Mouse (Mus musculus) CD4-positive, CD25-positive, alpha-beta regulatory T cell, adult 2 months (primary cell): ENCODE measurements around the gene Fam71e1.
A peak's percentile ranks its signal among the peaks of the same experiment; 100 is the strongest.

Experiments used
- DNase-seq: peaks from one replicate; pipeline ENCODE4 v3.0.0-alpha.2; 2012; ENCODE audit warnings: low read depth, low spot score

Fam71e1 gene

DNA sequence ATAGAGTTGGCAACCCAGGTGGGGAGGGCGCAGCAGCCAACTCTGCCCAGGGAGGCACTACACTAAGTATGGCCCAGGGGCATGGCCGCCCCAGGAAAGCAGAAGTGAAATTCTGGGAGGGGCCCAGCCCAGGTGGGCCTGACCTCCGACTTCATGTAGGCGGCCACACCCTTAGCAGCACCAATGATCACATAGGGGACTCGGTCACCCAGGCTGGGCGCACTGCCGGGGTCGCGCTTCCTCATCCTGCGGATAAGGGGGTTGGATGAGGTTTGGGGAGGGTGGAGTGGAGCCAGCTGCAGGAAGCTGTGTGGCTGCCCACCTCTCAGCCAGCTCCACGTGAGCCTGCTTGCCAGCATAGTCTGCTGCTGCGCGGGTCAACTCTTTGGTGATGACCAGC lies 37.9 kb downstream of the Fam71e1 start:
- DNase-seq = no peak

DNA sequence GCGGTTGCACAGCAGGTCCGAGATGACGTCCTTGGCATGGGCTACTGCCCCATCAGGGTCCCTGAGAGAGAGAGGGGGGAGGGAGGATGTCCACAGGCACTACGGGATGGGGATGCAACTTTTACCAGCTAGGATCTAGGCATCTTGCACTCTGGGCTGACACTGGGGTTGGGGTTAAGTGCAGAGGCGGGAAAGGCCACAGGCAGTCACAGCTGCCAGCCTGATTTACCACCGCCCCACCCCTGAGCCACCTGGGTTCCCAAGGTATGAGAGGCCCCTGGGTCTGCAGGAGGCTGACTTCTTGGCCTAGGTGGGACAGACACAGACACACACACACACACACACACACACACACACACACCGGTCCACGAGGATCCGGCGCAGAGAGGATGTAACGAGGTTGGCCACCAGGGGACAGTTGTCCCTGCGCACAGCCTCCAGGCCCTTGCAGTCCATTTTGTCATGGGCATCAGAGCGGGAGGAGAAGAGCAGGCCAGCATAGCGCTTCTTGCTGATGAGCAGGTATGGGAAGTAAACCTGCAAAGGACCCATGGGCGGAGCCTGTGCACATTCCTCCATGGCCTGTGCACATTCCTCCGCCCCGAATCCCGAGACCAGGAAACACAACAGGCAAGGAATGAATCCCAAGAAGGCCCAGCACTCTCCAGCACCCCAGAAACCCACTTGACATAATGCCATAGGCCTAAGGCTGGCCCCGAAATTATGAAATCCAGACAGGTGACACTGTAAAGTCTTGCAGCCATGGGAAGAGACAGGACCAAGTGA lies 38.5 kb downstream of the Fam71e1 start:
- no peak for DNase-seq

DNA sequence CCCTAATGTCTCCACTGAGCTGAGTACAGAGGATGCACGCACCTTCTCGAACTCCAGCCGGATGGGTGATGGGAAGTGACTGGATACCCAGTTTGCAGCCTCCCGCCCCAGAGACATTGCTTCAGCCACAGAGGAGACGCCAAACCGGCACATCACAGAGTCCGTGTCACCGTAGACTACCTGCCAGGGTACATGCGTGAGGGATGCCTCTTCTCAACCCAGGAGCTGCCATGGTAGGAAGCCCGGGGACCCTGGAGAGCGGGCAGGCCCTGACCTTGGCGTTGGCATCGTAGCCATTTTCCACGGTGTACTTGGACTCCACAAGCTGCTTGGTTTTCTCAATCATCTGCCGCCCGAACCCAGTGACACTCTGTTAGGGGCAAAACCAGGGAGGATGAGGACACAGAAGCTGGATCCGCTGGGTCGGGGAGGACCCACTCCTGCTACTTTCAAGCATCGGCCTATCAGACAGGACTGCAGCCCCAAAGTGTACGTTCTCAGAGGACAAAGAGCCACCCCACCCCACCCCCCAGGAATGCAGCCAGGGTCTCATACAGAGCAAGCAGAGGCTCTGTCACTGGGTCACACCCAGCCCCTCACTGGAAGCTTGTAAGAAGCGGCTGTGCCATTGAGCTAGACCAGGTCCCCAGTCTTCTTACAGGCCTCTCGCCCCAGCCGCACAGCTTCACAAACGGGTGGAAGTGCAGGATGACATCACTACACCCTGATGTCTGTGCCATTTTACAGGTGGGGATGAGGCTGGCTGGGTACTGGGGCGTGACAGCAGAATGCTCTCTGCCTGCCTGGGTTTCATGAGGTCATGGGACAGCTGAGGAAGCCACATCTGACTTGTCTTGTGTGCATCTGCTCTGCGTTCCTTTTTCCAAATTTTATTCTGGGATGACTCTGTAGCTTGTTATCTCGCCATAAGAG lies 39.5 kb downstream of the Fam71e1 start:
- DNase-seq = no peak

DNA sequence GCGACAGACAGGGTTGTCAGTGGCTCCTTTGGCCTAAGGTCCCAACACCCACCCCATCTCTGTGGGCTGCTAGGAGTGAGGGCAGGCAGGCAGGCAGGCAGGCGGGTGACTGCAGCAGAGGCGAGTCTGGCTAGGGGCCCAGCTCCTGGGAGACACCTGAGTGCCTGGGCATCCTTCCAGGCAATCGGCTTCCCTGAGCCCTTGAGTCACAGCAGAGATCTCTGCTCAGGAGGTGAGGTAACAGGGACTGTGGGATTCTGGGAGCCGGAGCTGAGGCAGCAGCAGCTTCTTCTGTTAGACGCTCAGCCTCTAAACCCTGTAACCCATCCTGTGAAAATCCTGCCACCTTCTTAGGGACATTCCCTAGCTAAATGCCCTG lies 40.2 kb downstream of the Fam71e1 start:
- no peak for DNase-seq

DNA sequence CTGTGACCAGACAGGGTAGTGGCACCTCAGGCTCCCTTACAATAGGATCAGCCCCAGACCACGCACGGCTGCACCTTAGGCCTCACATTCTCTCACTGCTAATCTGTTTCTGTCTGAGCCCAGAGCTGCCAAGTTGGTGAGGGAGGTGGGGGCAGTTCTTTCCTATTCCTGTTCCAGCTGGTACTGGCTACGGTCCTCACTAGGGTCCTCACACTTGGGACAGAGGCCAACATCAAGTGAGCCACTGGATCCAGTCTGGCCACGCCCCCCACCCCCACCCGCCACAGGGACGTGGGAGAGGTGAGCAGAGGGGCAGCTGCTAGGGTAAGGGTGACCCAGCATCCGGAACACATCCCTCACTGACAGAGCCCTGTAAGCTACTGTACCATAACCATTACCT lies 40.6 kb downstream of the Fam71e1 start:
- DNase-seq = no peak

DNA sequence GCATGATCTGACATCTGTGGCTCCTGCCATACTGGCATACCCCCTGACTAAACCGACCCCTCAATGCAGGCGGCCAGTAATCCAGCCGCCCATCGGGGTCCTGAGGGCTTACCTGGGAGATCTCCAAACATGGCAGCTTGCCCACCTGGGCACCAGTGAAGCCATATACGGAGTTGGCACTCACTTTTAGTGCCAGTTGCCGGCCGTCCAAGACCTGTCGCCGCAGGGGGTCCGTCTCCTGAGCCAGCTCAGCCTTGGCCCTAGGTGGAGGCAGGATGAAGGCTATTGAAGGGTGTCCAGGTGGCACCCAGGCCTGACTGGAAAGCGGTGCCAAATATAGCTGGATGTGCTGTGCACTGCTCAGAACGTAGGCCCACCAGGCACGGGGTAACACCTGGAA lies 41.1 kb downstream of the Fam71e1 start:
- no peak for DNase-seq

DNA sequence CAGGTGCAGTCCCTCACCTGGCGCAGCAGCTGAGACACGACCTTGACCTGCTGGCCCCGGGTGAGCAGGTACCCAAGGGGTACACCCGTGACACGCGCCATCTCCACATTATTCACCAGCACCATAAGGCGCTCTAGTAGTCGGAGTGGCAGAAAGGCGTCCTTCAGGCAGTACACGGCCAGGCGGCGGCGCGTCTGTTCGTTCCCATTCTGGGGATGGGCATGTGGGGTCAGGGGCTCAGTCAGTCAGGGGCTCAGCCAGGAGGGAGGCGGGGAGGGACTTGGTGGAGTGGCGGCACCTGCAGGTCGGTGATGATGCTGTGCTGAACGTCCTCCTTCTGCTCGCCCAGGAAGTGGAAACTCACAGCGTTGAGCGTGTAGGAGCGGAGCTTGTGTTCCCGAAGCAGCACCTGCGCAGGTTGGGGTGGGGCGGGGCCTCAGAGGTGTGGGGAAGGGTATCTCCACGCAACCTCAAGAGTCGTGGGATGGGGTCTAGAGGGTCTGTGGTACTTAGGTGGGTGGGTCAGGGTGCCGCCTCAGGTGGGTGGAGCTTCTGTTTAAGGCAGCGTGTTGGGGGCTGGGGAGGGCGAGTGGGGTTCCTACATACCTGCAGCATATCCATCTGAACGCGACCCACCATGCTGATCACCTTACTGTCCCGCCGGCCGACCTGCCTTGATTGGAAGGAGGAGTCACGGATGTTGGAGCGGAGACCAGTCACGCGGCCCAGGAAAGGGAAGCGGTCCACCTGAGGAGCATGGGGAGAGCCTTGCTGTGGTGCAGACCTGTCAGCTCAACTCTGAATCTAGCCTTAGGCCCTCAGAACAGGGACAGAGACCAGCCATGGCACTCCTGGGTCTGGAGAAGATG lies 42.6 kb downstream of the Fam71e1 start:
- DNase-seq = no peak

DNA sequence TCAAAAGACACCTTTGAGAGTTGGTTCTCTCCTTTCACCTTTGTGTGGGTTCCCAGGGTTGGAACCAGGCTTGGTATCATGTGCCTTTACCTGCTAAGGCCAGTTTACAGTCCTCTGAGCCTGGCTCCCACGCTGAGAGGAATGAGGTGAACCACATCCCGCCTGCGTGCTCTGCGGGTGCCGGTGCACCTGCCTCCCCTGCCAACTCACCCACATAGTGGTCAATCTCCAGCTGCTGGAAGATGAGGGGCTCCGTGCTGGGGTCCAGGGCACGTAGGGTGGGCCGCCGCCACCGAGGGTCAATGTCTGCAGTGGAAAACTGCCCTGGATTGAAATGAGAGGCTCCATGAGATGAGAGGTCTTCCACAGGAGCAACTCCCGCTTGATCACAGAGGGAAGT lies 46.2 kb downstream of the Fam71e1 start:
- DNase-seq = no peak

DNA sequence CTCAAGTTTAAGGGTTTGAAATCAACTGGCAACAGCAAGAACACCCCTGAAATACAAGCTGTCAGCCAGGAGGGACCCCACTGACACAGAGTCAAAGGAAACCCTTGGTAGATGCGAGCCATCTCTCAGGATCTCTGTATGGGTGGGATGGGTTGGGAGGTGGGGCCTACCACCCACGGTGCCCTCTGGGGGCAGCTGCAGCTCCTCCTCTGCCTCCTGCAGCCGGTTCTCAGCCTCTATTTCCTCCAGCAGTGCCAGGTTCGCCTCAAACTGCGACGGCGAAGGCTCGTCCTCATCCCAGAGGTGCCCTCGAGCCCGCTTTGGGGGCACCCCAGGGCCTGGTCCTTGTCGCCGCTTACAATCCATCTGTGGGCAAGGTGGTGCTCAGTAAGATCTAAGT lies 46.7 kb downstream of the Fam71e1 start:
- no peak for DNase-seq

DNA sequence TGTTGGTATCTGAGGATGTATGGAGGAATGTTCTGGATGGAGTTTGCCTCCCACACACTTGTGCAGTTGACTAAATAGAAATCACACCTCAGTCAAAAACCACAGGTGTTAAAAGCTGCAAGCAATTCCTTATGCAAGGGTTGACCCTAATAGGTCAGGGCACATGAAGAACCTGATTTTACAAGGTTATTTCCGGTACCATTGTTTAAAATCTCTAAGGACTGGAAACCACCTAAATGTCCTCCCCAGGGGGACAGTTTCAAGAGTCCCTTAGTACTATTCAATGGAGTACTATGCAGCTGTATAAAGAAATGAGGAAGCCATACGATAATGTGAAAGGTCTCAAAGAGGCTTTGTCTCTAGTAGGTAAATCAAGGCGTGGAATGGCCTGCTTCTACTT lies 49.9 kb downstream of the Fam71e1 start:
- no peak for DNase-seq

DNA sequence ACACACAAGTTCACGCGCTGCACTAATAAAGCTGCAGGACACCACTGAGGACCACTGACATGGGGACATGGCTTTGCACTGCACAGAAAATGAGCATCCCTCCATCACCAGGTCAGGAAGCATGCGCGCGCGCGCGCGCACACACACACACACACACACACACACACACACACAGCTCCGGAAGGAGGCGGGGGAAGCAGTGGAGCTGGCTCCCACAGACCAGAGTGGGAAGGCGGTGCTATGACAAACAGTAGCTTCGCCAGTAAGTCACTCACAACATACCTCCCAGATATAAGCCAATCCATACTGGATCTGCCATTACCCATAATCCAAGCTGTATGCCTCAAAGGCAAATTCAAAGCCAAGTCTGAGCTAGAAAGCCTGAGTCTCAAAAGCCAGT lies 50.7 kb downstream of the Fam71e1 start:
- DNase-seq = peak; percentile 48

DNA sequence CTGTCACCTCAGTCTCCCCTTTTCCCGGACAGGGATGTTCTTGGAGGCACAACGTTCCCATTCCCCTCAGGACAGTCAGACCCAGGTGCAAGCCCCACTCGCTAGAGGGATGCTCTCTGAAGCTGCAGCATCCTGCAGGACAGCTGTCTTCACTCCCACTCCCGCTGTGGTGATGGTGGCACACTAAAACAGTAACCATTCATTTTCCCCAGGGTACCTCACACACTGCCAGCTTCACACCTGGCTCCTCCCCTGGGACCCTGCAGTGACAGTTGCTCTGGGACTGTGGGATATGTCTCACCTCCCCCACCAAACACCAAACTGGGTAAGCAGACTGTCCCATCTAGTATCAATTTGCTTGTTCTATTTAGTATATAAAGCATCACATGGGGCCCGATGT lies 51.3 kb downstream of the Fam71e1 start:
- no peak for DNase-seq

DNA sequence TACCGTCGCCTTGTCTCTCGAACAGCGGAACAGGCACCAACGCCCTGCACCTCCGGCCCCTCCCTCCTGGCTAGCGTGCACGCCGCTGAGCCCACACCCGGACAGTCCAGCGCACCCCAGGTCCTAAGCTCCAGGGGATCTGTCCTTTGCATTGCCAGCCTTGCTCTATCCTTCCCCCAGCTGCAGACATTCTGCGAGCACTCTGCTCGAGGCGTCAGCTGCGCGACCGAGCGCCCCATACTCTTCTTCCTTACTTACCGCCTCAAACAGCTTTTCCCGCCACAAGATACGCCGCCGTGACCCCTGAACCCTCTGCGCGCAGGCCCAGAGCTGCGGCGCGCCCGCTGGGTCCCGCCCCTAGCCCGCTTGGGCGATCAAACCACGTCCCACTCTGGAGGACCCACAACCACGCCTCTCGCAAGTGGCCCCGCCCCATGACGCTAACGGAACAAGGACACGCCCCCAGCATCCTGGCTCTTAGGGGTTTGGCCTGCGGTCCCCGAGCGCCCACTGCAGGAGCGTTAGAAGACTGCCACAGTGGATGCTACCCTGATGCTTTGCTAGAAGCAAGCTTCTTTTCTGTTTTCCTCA lies 52.2 kb downstream of the Fam71e1 start, which contains the start of gene Pold1:
TSS of gene Pold1 (minus strand) at position 353 of the 591 bp plus-strand sequence.
- DNase-seq = peak; percentile 100

DNA sequence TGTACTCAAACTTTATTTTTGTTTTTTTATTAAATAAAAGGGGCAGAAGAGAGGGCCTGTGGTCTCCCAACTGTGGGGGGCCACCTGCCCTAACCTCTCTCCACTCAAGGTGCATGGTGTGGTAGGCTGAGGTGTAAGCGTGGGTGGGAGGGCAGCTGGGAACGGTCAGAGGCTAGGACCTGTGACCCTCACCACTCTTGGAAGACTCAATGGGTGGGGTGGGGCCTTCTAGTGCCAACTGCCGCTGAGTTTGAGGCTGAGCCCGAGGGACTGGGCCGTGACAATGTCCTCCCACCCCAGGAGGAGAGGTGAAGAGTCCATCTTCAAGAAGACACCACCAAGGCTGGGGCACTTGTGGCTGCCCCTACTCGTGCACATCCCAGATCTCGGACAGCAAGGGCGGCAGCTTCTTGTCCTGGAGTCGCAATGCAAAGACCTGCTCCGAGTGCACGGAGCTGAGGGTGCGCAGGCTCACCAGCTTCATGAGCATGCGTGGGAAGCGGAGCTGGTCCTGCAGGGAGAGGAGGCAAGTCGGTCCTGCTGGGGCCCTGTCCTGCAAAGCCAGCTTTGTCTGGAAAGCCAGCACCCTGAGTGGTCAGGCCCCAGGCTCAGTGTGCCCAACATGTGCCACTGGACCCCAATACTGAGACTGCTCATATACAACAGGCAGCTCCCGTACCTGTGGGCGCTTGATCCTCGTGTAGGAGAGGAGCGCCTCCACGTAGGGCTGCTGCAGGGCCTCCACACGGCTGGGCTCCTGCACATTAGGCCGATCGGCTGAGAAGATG lies 53.4 kb downstream of the Fam71e1 start:
- DNase-seq = no peak

DNA sequence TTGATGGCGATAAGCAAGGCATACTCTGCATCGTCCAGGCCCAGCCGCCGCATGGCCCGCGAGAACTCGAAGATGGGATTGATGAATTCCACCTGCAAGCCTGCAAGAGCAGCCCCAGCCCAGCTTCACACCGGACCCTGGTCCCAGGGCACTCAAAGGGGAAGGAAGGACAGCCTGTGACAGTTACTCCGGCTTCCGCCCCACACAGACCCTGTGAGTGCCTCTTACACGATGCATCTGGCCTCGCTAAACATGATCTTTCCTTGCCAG lies 54.0 kb downstream of the Fam71e1 start:
- DNase-seq = no peak
